Mouse (Mus musculus): ENCODE measurements around the gene Coro1a.
"Not testable (repeated sequence)": the region's sequence is repeated elsewhere in the genome, so short reads cannot be mapped to it uniquely, and the experiment has no call there.

Gene Coro1a

GRCm38 (mm10) chr7:126690737-126691136, 16.9 kb downstream of the Coro1a start:
- no peak for DNase-seq (ENCODE audit: low read depth in 1 of 2, low spot score in 2 of 2)

- DNase-seq (ENCODE audit: low read depth in 1 of 2, low spot score in 2 of 2): no peak
Measured at GRCm38 (mm10) chr7:126689021-126689420, 18.6 kb downstream of the Coro1a start.

DNA sequence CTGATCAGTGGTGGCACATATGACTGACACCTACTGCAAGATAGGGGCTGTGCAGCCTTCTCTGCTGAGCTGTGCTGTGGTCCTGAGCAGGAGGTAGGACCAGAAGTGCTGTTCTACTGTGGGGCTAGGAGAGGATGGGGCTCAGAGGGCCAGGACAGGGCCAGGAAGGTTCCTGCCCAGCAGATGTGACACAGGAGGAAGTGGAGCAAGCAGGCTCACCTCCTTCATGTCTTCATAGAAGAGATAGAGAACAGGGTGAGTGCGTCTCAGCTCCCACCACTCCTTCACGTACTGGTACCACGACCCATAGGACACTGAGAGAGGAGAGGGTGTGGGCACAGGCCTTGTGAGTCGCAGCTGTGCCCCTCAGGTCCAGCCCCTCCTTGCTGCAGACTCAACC, 19.4 kb downstream of the Coro1a start:
- DNase-seq (ENCODE audit: low read depth in 1 of 2, low spot score in 2 of 2): not testable (repeated sequence)

- DNase-seq (ENCODE audit: low read depth in 1 of 2, low spot score in 2 of 2): no peak
Measured at GRCm38 (mm10) chr7:126681221-126681620, 26.4 kb downstream of the Coro1a start.

DNA sequence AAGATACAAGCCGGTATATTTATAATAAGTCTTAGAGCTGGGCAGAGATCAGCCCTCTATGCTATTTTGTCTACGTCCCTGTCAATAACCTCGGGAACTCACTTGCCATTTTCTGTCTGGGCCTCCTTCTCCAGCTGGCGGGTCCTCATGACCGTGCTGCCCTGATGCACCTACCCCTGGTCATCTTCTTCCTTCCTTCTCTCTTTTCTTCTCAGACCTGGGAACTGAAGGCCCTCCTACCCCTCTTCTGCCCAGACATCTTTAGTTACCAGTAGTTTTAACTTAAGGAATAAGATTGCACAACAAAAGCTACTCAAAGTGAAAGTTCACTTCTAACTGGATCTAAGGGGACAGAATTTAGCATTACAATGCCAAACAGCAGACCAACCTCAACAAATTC, 27.9 kb downstream of the Coro1a start:
- DNase-seq (ENCODE audit: low read depth in 1 of 2, low spot score in 2 of 2): no peak

DNA sequence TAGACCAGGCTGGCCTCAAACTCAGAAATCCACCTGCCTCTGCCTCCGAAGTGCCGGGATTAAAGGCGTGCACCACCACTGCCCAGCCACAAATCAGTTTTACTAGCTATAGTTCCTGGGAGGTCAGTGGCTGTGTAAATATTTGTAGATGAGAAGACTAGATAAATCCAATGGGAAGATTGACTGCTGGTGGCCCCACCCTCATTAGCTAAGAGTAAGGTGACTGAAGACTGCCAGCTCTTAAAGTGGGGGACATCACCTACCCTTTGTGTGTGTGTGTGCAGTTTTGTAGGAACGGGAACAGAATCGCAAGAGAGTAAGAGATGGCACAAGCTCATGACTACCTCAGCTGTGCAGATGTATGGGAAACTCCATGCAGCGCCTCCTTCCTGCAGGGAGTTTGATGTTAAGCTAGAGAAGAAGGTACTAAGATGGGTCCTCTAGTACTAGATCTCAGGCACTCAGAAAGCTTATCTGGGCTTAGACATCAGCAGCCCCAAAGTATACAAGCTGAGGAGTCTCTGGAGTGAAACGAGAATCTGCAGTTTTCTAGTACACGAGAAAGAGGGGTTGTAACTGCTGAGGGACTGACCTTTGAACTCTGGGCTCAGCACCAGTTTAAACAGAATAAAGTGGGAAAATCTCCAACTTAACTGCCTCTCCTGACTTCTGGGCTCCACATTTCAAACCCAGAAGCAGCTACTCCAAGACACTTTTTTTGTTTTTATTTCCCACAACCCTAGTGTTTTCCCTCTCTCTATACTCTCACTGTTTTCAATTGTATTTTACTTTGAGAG, 28.8 kb downstream of the Coro1a start:
- DNase-seq (ENCODE audit: low read depth in 1 of 2, low spot score in 2 of 2): no peak

DNA sequence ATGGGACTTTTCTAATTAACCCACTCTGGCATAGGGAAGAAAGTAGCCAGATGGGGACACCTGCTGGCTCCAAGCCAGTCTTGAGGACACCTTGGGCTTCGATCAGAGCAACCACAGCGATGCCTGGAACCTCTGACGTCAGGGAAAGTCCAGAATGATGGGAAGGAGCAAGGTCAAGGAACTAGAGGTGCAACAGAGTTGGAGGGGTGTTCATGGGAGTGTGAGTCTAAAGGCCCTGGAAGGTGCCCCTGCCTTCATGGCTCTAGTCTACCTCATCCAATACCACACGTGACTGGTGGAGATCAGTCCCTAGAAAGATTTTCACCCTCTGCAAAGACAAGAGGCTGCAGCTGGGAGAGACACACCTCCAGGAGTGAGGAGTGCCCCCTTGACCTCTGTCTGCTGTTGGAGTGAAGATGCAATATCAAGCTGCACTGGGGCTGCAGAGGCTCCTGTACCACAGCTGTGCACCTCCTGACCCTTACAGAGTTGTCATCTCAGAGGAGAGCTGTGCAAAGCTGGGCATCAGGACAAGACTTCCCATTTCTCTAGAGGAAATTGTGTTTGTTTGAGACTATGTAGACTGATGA, 30.9 kb downstream of the Coro1a start:
- no peak for DNase-seq (ENCODE audit: low read depth in 1 of 2, low spot score in 2 of 2)

GRCm38 (mm10) chr7:126676207-126676606, 31.4 kb downstream of the Coro1a start, which contains the start of gene Sult1a1:
Gene Sult1a1 (minus strand): TSS chr7:126676432.
- no peak for DNase-seq (ENCODE audit: low read depth in 1 of 2, low spot score in 2 of 2)

DNA sequence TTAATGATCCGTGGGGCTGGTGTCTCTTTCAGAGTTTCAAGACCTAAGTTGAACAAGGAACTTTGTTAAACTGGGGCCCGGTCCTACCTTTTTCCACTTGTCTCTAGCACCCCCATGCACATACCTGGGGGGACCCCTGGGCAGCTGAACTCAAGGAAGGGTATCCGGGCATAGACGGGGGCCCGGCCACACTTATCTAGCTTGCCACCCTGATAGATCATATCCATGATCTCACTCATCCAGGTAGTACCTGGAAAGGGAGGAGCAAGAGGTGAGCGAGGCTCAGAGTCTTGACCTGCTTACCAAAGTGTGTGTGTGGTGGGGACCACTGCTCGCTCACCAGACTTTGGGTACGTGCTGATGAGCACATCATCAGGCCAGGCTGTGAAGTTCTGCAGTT, 32.5 kb downstream of the Coro1a start:
- DNase-seq (ENCODE audit: low read depth in 1 of 2, low spot score in 2 of 2): no peak

GRCm38 (mm10) chr7:126672111-126672510, 35.5 kb downstream of the Coro1a start:
- DNase-seq (ENCODE audit: low read depth in 1 of 2, low spot score in 2 of 2): no peak

DNA sequence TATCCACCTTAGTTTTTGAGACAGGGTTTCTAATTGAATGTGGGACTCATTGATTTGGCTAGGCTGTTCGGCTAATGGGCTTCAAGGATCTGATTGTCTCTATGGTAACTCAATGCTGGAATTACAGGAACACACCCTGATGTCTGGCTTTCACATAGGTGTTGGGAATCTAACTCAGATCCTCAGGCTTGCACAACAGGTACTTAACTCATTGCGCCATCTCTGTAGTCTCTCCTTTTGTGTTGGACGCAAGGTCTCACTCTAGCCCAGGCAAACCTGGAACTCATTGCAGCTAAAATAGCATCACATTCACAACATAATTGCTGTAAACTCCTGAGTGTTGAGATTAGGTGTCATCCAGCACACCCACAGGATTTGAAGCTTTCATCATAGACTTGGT, 37.4 kb downstream of the Coro1a start:
- DNase-seq (ENCODE audit: low read depth in 1 of 2, low spot score in 2 of 2): no peak

- no peak for DNase-seq (ENCODE audit: low read depth in 1 of 2, low spot score in 2 of 2)
Measured at GRCm38 (mm10) chr7:126668452-126668851, 39.1 kb downstream of the Coro1a start.

GRCm38 (mm10) chr7:126667495-126668090, 40.0 kb downstream of the Coro1a start:
- DNase-seq (ENCODE audit: low read depth in 1 of 2, low spot score in 2 of 2): no peak

- no peak for DNase-seq (ENCODE audit: low read depth in 1 of 2, low spot score in 2 of 2)
Measured at GRCm38 (mm10) chr7:126665269-126665668, 42.3 kb downstream of the Coro1a start.

DNA sequence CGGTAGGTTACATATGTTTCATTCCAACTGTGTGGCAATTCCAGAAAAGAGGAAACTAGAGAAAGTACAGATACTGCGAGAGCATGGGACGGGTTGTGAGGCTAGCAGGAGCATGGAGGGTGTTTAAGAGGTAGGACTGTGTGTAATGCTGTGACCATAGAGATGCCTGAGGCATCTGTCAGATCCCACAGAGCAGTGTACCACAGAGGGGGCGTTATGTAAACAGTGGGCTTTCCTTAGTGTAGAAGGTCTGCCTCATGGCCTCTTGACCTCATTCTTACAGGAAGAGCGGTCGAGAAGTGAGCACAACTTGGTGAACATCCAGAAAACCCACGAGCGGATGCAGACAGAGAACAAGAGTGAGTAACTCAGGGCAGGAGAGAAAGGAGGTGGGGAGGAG, 43.9 kb downstream of the Coro1a start:
- DNase-seq (ENCODE audit: low read depth in 1 of 2, low spot score in 2 of 2): no peak

DNA sequence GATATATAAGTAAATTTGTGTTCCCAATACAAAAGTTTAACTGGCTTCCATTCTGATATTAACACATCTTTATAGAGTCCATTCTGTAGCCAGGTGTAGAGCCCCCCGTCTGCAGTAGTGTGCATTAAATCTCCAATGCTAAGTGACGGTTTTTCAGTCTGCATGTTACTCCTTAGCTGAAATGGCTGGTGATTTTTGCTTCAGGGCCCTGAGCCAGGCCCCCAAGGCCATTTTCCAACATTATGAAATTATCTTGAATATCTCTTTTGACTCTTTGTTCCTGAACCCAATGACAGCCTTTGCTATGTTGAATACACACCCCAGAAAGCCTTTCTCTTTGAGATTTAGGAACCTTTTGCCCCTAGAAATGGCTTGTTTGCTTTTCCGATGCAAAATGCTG, 47.8 kb downstream of the Coro1a start:
- no peak for DNase-seq (ENCODE audit: low read depth in 1 of 2, low spot score in 2 of 2)

DNA sequence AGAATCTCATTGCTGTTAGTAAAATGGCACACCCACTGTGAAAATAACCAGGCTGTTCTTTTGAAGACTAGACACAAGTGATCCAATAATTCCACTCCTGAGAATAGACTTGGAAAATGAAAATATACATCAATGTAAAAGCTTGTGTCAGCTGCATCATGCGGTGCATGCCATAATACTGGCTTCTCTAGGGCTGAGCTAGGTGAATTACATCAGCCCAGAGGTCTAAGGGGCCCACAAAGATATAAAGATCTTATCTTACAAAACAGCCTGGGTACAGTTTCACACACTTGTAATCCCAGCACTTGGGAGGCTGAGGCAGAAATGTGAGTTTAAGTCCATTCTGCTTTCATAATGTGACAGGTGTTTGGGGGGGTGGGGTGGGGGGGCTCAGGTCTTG, 50.1 kb downstream of the Coro1a start:
- no peak for DNase-seq (ENCODE audit: low read depth in 1 of 2, low spot score in 2 of 2)

DNA sequence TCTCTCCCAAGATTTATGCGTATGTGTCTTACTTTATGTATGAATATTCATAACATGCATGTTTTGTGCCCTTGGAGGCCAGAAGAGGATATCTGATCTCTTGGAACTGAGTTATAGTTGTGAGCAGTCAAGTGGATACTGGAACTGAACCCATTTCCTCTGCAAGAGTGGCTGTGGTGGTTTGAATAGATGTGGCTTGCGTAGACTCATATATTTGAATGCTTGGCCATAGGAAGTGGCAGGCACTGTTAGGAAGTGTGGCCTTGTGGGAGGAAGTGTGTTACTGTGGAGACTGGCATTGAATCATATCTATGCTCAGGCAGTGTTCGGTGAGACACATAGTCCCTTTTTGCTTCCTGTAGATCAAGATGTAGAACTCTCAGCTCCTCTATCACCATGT, 51.9 kb downstream of the Coro1a start:
- no peak for DNase-seq (ENCODE audit: low read depth in 1 of 2, low spot score in 2 of 2)

GRCm38 (mm10) chr7:126653991-126654390, 53.6 kb downstream of the Coro1a start:
- no peak for DNase-seq (ENCODE audit: low read depth in 1 of 2, low spot score in 2 of 2)

- no peak for DNase-seq (ENCODE audit: low read depth in 1 of 2, low spot score in 2 of 2)
Measured at GRCm38 (mm10) chr7:126650852-126651251, 56.7 kb downstream of the Coro1a start.

Measured in monocyte, adult 2 months (primary cell).